Mouse (Mus musculus) layer of hippocampus, adult 6 months (tissue): ENCODE data around the gene Shc3. TPM values are rescaled to one million over a fixed set of nuclear protein-coding genes. Genes with fewer than 3 reads are reported as not detected.

ENCODE experiments used
- long read RNA-seq, 2 experiments: library from polyadenylated mRNA; unstranded; transcript quantifications; one replicate each; pipeline ENCODE4 v2.0.0; 2019 to 2020
- polyA plus RNA-seq: library from polyadenylated mRNA; unstranded; fragments of <200 nt; fragmentation: Nextera tagmentation; gene quantifications from 2 replicates; pipeline ENCODE4 v1.2.3, GENCODE M21; 2021

The Shc3 gene
- polyA plus RNA-seq, result 4.9 and 7.0 TPM in 2 replicates
- long read RNA-seq, experiment 1, partial matches to known transcripts, result 0 of 2 reads
- long read RNA-seq, experiment 1, other reads (novel, unspliced or antisense), result 0 of 2 reads
- long read RNA-seq, experiment 2, partial matches to known transcripts, result 6 of 11 reads
- long read RNA-seq, experiment 2, other reads (novel, unspliced or antisense), result 4 of 11 reads

DNA sequence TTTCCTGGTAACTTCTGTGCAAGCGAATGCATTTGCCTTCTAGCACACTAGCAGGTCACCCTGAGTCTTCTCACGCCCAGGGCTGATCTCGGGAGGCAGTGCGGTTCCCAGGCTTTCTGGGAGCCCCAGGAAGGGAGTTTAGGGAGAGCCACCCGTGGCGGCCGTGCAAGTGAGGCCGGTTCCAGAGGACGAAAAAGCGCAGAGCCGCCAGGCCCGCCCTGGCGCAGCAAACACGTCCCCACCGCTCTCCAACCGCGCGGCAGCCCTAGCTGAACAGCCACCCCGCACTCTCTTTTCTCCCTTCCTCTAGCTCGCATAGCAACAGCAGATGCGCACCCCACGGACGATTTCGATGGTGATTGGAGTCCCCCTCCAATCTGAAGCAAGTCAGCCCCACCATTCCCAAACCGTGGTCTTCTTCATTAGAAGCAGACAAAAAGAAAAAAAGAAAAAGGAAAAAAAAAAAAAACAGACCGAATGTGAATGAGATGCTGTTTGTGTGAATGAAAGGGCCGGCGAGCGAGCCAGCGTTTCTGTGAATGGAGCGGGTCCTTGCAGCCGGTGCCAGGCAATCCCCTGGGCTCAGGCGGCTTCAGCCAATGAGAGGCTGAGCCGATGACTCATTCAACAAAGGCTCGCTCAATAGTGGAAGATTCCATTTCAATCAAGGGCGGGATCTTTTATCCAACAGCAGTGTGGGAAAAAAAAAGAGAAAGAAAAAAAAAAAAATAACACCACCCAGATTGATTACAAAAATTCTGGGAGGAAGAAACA, at the start of gene Shc3:
Gene Shc3, minus strand, starts transcription at position 509 of the 774 bp plus-strand sequence.

DNA sequence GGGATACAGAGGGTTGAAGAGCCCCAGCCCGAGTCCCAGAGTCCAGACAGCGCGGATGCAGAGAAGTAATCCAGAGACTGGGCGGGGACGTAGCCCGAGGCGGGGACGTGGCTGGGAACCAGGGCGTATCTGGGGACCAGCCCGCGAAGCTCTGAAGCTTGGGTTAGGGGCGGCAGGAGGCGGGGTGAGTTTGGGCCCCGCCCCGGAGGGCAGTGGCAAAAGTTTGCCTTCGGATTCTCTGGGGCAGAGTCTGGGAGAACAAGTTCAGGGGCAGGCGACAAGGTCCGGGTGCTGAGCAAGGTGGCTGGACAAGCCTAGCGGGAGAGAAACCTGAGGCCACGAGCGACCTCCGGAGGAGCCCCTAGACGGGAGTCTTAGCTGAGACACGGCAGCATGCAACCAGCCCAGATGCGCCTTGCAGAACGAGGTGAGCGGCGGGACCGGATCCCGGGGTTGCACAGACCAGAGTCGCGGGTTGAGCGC, 160.7 kb downstream of the Shc3 start, which contains the start of gene S1pr3:
Gene S1pr3, plus strand, starts transcription at position 121 of the 483 bp plus-strand sequence.

Other genes with a start within 250 kb of the Shc3 start
- 3.4 and 4.2 TPM in 2 replicates for gene S1pr3, start 160.8 kb downstream of the Shc3 start, polyA plus RNA-seq
- gene Cks2, start 75.8 kb upstream of the Shc3 start, polyA plus RNA-seq, result 4.4 and 6.0 TPM in 2 replicates
- 13.2 and 14.5 TPM in 2 replicates for gene Secisbp2, start 82.3 kb upstream of the Shc3 start, polyA plus RNA-seq
- gene Sema4d, start 224.3 kb upstream of the Shc3 start, polyA plus RNA-seq, result 32.0 and 36.8 TPM in 2 replicates